Mouse (Mus musculus) mammary gland, adult 2 months (tissue): ENCODE results near the gene Ldha. TPM values are rescaled to one million over a fixed set of nuclear protein-coding genes. Genes with fewer than 3 reads are reported as not detected.

ENCODE experiments used
- polyA plus RNA-seq: library from polyadenylated mRNA; depleted of rRNA; stranded (reverse); fragments of >200 nt; gene quantifications from 2 replicates; pipeline ENCODE4 v1.2.3, GENCODE M21; 2012; ENCODE audit warnings: low replicate concordance; rRNA removed

The Ldha gene
- polyA plus RNA-seq = 777 and 2,450 TPM in 2 replicates

DNA sequence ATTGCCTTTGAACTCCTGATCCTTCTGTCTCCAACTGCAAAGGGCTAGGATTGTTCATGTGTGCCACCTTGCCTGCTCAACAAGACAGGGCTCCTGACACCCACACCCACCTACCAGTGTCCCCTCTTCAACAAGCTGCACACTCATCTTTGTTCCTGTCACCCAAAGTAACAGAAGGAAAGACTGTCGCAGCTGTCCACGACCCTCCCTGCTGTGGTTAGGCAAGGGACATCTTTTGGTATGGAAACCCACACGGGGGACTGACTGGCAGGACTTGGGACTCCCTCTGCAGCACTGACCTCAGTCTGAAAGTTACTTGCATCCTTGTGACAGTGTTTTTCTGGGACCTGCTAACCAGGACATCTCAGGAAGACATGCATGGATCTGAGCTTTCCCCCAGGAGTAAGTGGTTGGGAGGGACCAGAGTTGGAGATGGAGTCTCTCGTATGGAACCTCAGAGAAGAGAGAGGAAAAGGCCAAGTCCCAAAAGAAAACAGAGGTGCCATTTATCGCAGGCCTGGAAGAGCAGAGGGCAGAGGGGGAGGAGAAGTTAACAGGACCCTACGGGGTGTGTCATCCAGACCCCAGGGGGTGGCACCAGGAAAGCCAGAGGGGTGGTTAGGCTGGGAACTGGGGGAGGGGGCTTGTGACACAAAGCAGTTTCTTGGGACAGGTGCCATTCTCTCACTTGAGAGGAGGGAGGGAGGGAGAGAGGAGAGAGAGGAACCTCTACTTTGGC, at the start of gene Ldha:
TSS of gene Ldha (plus strand) at position 689 of the 739 bp plus-strand sequence.

DNA sequence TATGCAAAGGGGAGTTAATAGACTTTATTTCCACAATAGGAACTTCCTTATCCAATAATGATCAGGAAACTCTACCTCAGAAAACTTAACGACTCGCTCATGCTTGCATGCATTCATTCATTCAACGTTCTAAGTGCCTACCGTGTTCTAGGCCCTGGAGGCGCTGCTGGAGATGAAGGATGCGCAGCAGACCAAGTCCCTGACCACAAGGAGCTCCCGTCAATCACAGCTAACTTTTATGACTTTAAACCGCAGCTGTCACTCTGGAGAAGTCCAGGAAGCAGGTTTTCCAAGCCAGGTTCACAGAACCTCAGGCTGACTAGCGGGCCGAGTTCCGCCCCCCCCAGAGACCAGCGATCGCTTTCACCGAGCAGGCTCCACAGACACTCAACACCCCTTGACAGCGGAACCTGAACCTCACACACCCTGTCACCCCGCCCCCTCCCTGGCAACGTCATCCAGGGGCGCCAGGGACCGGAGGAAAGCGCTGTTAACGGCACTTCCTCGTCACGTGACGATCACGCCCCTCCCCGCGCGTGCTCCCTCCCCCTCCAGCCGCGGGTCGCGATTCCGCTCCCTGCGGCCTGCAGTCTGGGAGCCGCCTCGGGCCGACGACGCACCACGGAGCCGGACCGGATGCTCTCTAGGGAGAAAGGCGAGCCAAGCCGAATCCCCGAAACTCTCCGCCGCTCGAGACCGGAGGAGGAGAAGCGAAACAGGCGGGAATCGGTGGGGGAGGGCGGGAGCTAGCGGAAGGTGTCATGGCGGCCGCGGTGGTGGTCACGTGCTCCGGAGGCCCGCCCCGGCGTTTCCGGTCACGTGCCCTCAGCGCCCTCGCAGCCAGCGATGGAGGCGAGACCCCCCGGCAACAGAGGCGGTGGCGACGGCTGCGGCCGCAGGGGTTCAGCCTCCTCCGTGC, 45.7 kb upstream of the Ldha start, which contains the start of the genes Hps5 and Gtf2h1:
TSS of gene Hps5 (minus strand) at position 778 of the 919 bp plus-strand sequence.
TSS of gene Gtf2h1 (plus strand) at position 817 of the 919 bp plus-strand sequence.

DNA sequence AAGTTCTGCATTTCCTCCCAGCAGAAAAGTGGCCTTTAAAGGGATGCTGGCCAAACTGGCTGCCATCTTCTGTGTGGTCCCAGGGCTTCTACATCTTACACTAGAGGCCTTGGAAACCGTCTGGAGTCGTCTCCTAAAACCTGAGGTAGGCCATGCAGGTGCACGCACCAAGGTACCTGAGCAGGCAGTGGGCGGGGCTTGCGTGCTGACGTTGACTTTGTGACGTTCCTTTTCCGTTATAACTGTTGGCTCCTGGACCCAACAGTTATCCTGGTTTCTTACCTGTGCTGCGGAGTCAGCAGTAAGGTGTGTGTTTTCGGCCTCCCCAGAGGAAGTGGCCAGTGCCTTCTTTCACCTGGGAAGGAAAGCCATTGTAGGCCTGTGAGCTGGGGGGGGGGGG, 19.7 kb downstream of the Ldha start, which contains the start of gene Ldhc:
TSS of gene Ldhc (plus strand) at position 208 of the 400 bp plus-strand sequence.

Other genes starting within 250 kb of the Ldha start
- 11.2 and 12.2 TPM in 2 replicates for gene Sergef, start 201.7 kb upstream of the Ldha start, polyA plus RNA-seq
- 0.53 and 1.9 TPM in 2 replicates for gene Tph1, start 168.9 kb upstream of the Ldha start, polyA plus RNA-seq
- 5.4 and 8.4 TPM in 2 replicates for gene Saal1, start 130.8 kb upstream of the Ldha start, polyA plus RNA-seq
- gene Saa3, start 125.8 kb upstream of the Ldha start, polyA plus RNA-seq = 0.55 TPM in 1 of 2 replicates, not detected in the other
- gene Saa4, start 108.9 kb upstream of the Ldha start, polyA plus RNA-seq = 0.11 TPM in 1 of 2 replicates, not detected in the other
- gene Saa1, start 98.5 kb upstream of the Ldha start, polyA plus RNA-seq = 0.06 TPM in 1 of 2 replicates, not detected in the other
- 0.04 TPM in 1 of 2 replicates, not detected in the other for gene Saa2, start 89.7 kb upstream of the Ldha start, polyA plus RNA-seq
- 12.3 and 18.5 TPM in 2 replicates for gene Hps5, start 45.4 kb upstream of the Ldha start, polyA plus RNA-seq
- gene Gtf2h1, start 45.4 kb upstream of the Ldha start, polyA plus RNA-seq = 6.3 and 8.6 TPM in 2 replicates
- 0.29 TPM in 1 of 2 replicates, not detected in the other for gene Ldhc, start 19.7 kb downstream of the Ldha start, polyA plus RNA-seq
- gene Tsg101, start 78.5 kb downstream of the Ldha start, polyA plus RNA-seq = 78.6 and 136 TPM in 2 replicates
- 2.4 and 6.0 TPM in 2 replicates for gene Uevld, start 117.1 kb downstream of the Ldha start, polyA plus RNA-seq
- not detected in 2 replicates for gene Gm9999, start 142.1 kb downstream of the Ldha start, polyA plus RNA-seq
- 4.7 and 5.3 TPM in 2 replicates for gene Spty2d1, start 166.9 kb downstream of the Ldha start, polyA plus RNA-seq
- gene Tmem86a, start 209.1 kb downstream of the Ldha start, polyA plus RNA-seq = 71.9 and 117 TPM in 2 replicates